Mouse (Mus musculus) CH12.LX (cell line): Measurements from ENCODE around the gene Ccdc122. TPM values are rescaled to one million over a fixed set of nuclear protein-coding genes. Genes with fewer than 3 reads are reported as not detected.

Experiments used
- DNase-seq: peaks from one replicate; pipeline ENCODE4 v3.0.0-alpha.2; 2013; ENCODE audit errors: extremely low read depth
- H3K27ac ChIP-seq: 2 replicates; pipeline ENCODE4 v1.5.1; 2012; ENCODE audit warnings: low read depth, mild to moderate bottlenecking, control low read depth, moderate library complexity; ENCODE audit not compliant: insufficient read depth
- H3K27me3 ChIP-seq: replicated peaks from 2 replicates; pipeline ENCODE3; 2012; ENCODE audit warnings: inconsistent platforms
- H3K36me3 ChIP-seq, 2 experiments: replicated peaks in 1 of 2; 2 replicates each; pipeline versions ENCODE3 to v1.6.1; 2012; ENCODE audit warnings: inconsistent platforms in 1 of 2, low read length in 1 of 2, mild to moderate bottlenecking in 1 of 2, mixed read lengths in 1 of 2, moderate library complexity in 1 of 2; ENCODE audit not compliant: control insufficient read depth in 1 of 2, insufficient read depth in 1 of 2
- H3K4me1 ChIP-seq, 2 experiments: 2 replicates each; pipeline ENCODE4 v1.6.1; 2012; ENCODE audit warnings: inconsistent platforms in 1 of 2, moderate library complexity in 1 of 2; ENCODE audit not compliant: insufficient read depth in 2 of 2, control insufficient read depth in 1 of 2
- H3K4me2 ChIP-seq: 2 replicates; pipeline ENCODE4 v1.6.1; 2012; ENCODE audit warnings: low read depth, mild to moderate bottlenecking, control low read depth; ENCODE audit not compliant: poor library complexity, insufficient read depth, severe bottlenecking
- H3K4me3 ChIP-seq, 3 experiments: fragments of 150-350 bp in 1 of 3; sonication (generic) in 1 of 3; replicated peaks in 1 of 3; 2 replicates each; pipeline versions ENCODE3 to v1.5.1; 2011 to 2012; ENCODE audit warnings: low read depth in 2 of 3, low read length in 2 of 3, mild to moderate bottlenecking in 2 of 3, moderate library complexity in 2 of 3, control low read depth in 1 of 3, improper control_type of control experiment in 1 of 3, inconsistent platforms in 1 of 3, mixed read lengths in 1 of 3; ENCODE audit not compliant: poor library complexity in 1 of 3
- H3K79me2 ChIP-seq: replicated peaks from 2 replicates; pipeline ENCODE4 v1.6.1; 2012; ENCODE audit warnings: mild to moderate bottlenecking, moderate library complexity; ENCODE audit not compliant: control insufficient read depth, poor library complexity, insufficient read depth, severe bottlenecking; ENCODE audit errors: extremely low read depth
- H3K9ac ChIP-seq: 2 replicates; pipeline ENCODE4 v1.6.1; 2012; ENCODE audit warnings: low read depth, mild to moderate bottlenecking, control low read depth, moderate library complexity; ENCODE audit not compliant: insufficient read depth
- H3K9me3 ChIP-seq: replicated peaks from 2 replicates; pipeline ENCODE3; 2012; ENCODE audit warnings: low read length, inconsistent platforms, mixed read lengths
- BHLHE40 ChIP-seq: IDR thresholded peaks from 2 replicates; pipeline ENCODE4 v1.6.1; 2011; ENCODE audit warnings: mild to moderate bottlenecking, low read depth, low read length, improper control_type of control experiment
- CHD1 ChIP-seq: IDR thresholded peaks from 2 replicates; pipeline ENCODE4 v1.6.1; 2012; ENCODE audit warnings: low read depth, low read length, improper control_type of control experiment, inconsistent platforms
- CHD2 ChIP-seq: IDR thresholded peaks from 2 replicates; pipeline ENCODE4 v1.6.1; 2011; ENCODE audit warnings: low read length, improper control_type of control experiment
- CTCF ChIP-seq, 2 experiments: IDR thresholded peaks in 1 of 2; conservative IDR thresholded peaks in 1 of 2; 2 replicates each; pipeline ENCODE4 v1.5.1; 2011 to 2012; ENCODE audit warnings: low read depth in 2 of 2, low read length in 2 of 2, improper control_type of control experiment in 1 of 2, inconsistent platforms in 1 of 2, mild to moderate bottlenecking in 1 of 2, moderate library complexity in 1 of 2
- EP300 ChIP-seq: IDR thresholded peaks from 2 replicates; pipeline ENCODE4 v1.6.1; 2011; ENCODE audit warnings: low read length, improper control_type of control experiment
- ETS1 ChIP-seq: conservative IDR thresholded peaks from 2 replicates; pipeline ENCODE4 v1.6.1; 2012; ENCODE audit warnings: low read depth, mild to moderate bottlenecking, inconsistent platforms, low read length, improper control_type of control experiment, moderate library complexity
- GABPA ChIP-seq: IDR thresholded peaks from 2 replicates; pipeline ENCODE4 v1.6.1; 2012; ENCODE audit warnings: low read depth, low read length, improper control_type of control experiment, inconsistent platforms; ENCODE audit not compliant: insufficient replicate concordance
- IRF4 ChIP-seq: IDR thresholded peaks from 2 replicates; pipeline ENCODE4 v1.6.1; 2014; ENCODE audit warnings: low read depth, mild to moderate bottlenecking, inconsistent platforms, low read length, improper control_type of control experiment
- MAFK ChIP-seq: IDR thresholded peaks from 2 replicates; pipeline ENCODE4 v1.6.1; 2011; ENCODE audit warnings: low read length, improper control_type of control experiment; ENCODE audit not compliant: insufficient replicate concordance
- MAX ChIP-seq: IDR thresholded peaks from 2 replicates; pipeline ENCODE4 v1.6.1; 2011; ENCODE audit warnings: low read length, improper control_type of control experiment
- MAZ ChIP-seq: IDR thresholded peaks from 2 replicates; pipeline ENCODE4 v1.6.1; 2012; ENCODE audit warnings: low read depth, mild to moderate bottlenecking, inconsistent platforms, low read length, improper control_type of control experiment, moderate library complexity
- MEF2A ChIP-seq: IDR thresholded peaks from 2 replicates; pipeline ENCODE4 v1.6.1; 2014; ENCODE audit warnings: low read depth, mild to moderate bottlenecking, inconsistent platforms, low read length, improper control_type of control experiment, borderline replicate concordance
- NELFE ChIP-seq: IDR thresholded peaks from 2 replicates; pipeline ENCODE4 v1.6.1; 2011; ENCODE audit warnings: low read depth, low read length, improper control_type of control experiment
- POLR2AphosphoS2 ChIP-seq: IDR thresholded peaks from 2 replicates; pipeline ENCODE4 v1.6.1; 2011; ENCODE audit warnings: low read depth, low read length, improper control_type of control experiment
- SIN3A ChIP-seq: IDR thresholded peaks from 2 replicates; pipeline ENCODE4 v1.6.1; 2012; ENCODE audit warnings: low read length, improper control_type of control experiment, inconsistent platforms
- TCF12 ChIP-seq: IDR thresholded peaks from 2 replicates; pipeline ENCODE4 v1.6.1; 2014; ENCODE audit warnings: low read depth, mild to moderate bottlenecking, inconsistent platforms, low read length, improper control_type of control experiment
- USF1 ChIP-seq: IDR thresholded peaks from 2 replicates; pipeline ENCODE4 v1.6.1; 2014; ENCODE audit warnings: low read depth, mild to moderate bottlenecking, inconsistent platforms, low read length, improper control_type of control experiment
- USF2 ChIP-seq: conservative IDR thresholded peaks from 2 replicates; pipeline ENCODE4 v1.6.1; 2011; ENCODE audit warnings: low read depth, low read length, improper control_type of control experiment
- ZKSCAN1 ChIP-seq: IDR thresholded peaks from 2 replicates; pipeline ENCODE4 v1.6.1; 2012; ENCODE audit warnings: low read depth, inconsistent platforms, low read length, improper control_type of control experiment, borderline replicate concordance
- ZMIZ1 ChIP-seq: IDR thresholded peaks from 2 replicates; pipeline ENCODE4 v1.6.1; 2012; ENCODE audit warnings: low read depth, mild to moderate bottlenecking, inconsistent platforms, low read length, improper control_type of control experiment
- ZNF384 ChIP-seq: IDR thresholded peaks from 2 replicates; pipeline ENCODE4 v1.6.1; 2012; ENCODE audit warnings: low read depth, low read length, improper control_type of control experiment, inconsistent platforms
- dilution Hi-C: fragments of 300-500 bp; cut with MboI; formaldehyde crosslinking; loops from 2 replicates; pipeline ENCODE4 v1.14.3; 2020; ENCODE audit warnings: low sequenced_read_pairs; ENCODE audit not compliant: extremely low pct_unique_long_range_greater_than_20kb, extremely low pct_ligation_motif_present
- in situ Hi-C: fragments of 300-500 bp; cut with MboI; formaldehyde crosslinking; loops from 3 replicates; pipeline ENCODE4 v1.14.3; 2019; ENCODE audit warnings: low sequenced_read_pairs, low pct_ligation_motif_present, low pct_unique_long_range_greater_than_20kb, mixed read lengths
- polyA plus RNA-seq: library from polyadenylated mRNA; unstranded; fragments of >175 nt; gene quantifications from 2 replicates; pipeline ENCODE4 v1.2.1, GENCODE M21; 2012; ENCODE audit warnings: low read depth; ENCODE audit not compliant: insufficient read length
- total RNA-seq, 2 experiments: library from RNA; depleted of rRNA; stranded (reverse); fragments of 300-350 nt in 1 of 2; fragments of >200 nt in 1 of 2; gene quantifications; 2 replicates each; pipeline ENCODE4 v1.2.3; 2012 to 2014

Ccdc122 gene
- total and polyA plus RNA-seq, 3 experiments = 4.7 to 21.8 (median 11.6) TPM

GRCm38 (mm10) chr14:77151431-77151830, 114.9 kb downstream of the Ccdc122 start:
- no peaks in the 10 kb centered on the region for H3K27me3 ChIP-seq
- in situ Hi-C loops = no loop called here
- H3K79me2 ChIP-seq = no peaks in the 10 kb centered on the region
- H3K4me2 ChIP-seq = no peak overlapping the region
- no peak overlapping the region for H3K27ac ChIP-seq
- no peak overlapping the region for H3K4me3 ChIP-seq
- H3K9me3 ChIP-seq = peaks cover 25% of the 10 kb centered on the region
- no peak overlapping the region for H3K9ac ChIP-seq
- H3K36me3 ChIP-seq = no peaks in the 10 kb centered on the region
- no peak for TF ChIP-seq MAX
- no peak for TF ChIP-seq IRF4
- no peak for TF ChIP-seq GABPA
- TF ChIP-seq BHLHE40 = no peak
- no peak for TF ChIP-seq MEF2A
- no peak for TF ChIP-seq CHD2
- TF ChIP-seq ZKSCAN1 = no peak
- TF ChIP-seq ETS1 = no peak
- no peak for TF ChIP-seq ZMIZ1
- TF ChIP-seq NELFE = no peak
- TF ChIP-seq USF1 = no peak
- no peak for TF ChIP-seq CHD1
- no peak for TF ChIP-seq TCF12
- no peak for TF ChIP-seq ZNF384
- TF ChIP-seq, all 38 proteins: peak for 0
- dilution Hi-C loops = no loop called here
- no peak for DNase-seq
- H3K4me1 ChIP-seq = no peaks in the 10 kb centered on the region

DNA sequence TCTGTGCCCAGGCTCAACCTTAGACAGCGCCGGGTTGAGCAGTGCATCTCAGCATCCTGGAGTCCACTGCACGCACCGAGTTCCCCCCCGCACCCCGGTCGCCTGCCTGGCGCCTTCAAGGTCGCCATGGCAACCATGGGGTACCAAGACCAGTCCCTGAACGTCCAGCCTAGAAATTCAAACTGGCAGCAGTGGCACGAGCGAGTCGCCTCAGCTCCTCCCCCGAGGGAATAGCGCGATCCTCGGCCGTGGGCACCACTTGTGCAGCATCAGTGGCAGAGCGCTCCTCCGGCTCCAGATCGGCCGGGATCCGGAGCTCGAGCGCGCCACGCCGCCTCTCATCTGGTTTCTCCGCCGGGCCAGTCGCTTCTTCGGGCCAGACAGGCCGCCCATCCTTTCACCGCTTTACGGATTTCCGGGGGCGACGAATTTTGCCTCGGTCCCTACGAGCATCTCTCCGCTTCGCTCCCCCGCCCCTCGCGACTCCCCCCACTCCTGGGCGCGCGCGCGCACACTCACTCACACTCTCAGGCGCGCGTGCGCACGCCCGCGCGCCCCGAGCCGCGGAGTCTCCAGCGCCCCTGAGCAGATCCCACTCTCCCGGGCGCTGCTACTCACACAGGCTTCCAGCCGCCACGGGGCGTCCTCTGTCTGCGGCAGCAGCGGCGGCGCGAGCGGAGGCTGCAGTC, 119.8 kb downstream of the Ccdc122 start, which contains the start of gene Enox1:
Enox1 (plus strand) TSS at position 542 of the 689 bp plus-strand sequence.
- H3K9ac ChIP-seq = no peak within 1 kb of the TSS
- no peak within 1 kb of the TSS for H3K27ac ChIP-seq
- H3K4me1 ChIP-seq = no peaks in the 10 kb centered on the region
- TF ChIP-seq CHD1 (no peak), CTCF (conservative IDR thresholded peaks at IDR 0.05 in 1 of 2, IDR thresholded peaks at IDR 0.05 in 1 of 2; ENCODE audit: low read depth in 2 of 2, low read length in 2 of 2) (no peak), SIN3A (no peak), ZKSCAN1 (no peak), EP300 (no peak), MAZ (no peak), USF1 (no peak), NELFE (no peak), MEF2A (no peak), MAFK (no peak), CHD2 (no peak), BHLHE40 (no peak), POLR2AphosphoS2 (no peak), USF2 (no peak)
- no peaks in the 10 kb centered on the region for H3K36me3 ChIP-seq
- no peak within 1 kb of the TSS for H3K4me2 ChIP-seq
- no peaks in the 10 kb centered on the region for H3K27me3 ChIP-seq
- DNase-seq = no peak
- dilution Hi-C loops (no loop called here), in situ Hi-C loops (no loop called here)
- H3K79me2 ChIP-seq = no peaks in the 10 kb centered on the region
- H3K9me3 ChIP-seq = peaks cover 42% of the 10 kb centered on the region
- no peak within 1 kb of the TSS for H3K4me3 ChIP-seq
